Mouse (Mus musculus): ENCODE measurements around the gene Otub2. TPM values are rescaled to one million over a fixed set of nuclear protein-coding genes. Genes with fewer than 3 reads are reported as not detected.

Otub2 gene
- 1 to 10 TPM in 12 of 26 experiments, under 1 TPM in 10, not detected in 4; 0.21 to 2.7 (median 1.0) TPM for total RNA-seq (2018; cell fraction: chromatin; rRNA removed)
- total RNA-seq (2018; cell fraction: cytosol; rRNA removed) = 1 to 10 TPM in 12 of 26 experiments, under 1 TPM in 14; 0.19 to 2.1 (median 0.87) TPM
- total RNA-seq (2018; cell fraction: nucleus; rRNA removed) = 1 to 10 TPM in 13 of 26 experiments, under 1 TPM in 12, not detected in 1; 0.25 to 2.1 (median 1.0) TPM
- polyA plus RNA-seq (2018) = 0.64 to 1.1 TPM (median 0.80 TPM) in 3 replicates

DNA sequence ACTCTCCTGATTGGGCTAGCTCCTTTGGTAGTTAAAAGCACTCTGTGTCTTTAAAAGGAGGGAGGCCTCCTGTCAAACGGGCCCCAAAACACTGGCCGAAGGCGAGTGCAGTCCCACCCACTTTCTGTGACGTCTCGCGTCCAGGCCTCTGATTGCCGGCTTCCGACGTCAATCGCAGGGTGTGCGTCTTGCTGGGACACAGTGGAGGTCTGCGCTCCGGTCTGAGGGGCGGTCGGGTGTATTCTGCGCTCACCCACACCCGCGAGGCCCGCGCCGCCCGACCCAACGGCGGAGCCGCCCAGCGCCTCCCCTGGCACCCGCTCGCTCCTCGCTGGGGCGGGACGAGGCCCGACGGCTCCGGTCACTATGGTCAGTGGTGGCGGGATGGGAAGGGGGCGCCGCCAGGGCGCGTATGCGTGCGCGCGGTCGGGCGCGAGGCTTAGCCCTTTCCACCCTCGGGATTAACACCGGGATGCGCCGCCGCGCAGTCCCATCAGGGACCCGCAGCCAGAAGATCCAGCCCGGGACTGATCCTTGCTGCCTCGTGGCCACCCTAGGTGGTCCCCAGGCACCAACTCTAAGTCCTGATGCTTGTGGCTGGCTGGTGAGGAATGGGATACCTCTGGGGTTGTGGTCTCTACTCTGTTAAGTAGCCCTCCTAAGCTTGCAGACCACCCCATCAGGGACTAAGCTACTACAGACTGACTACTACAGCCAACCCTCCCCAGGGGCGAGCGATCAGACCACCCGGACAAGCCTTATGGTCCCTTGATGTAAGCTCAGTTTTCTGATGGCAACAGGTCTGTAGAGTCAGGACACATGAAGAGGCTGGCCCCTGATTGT, at the start of gene Otub2:
TSS of gene Otub2 (plus strand) at position 178 of the 843 bp plus-strand sequence.
- 1% methylated on average over 58 of the region's 58 CpGs for WGBS (ENCODE audit: missing documents)
- Histone ChIP-seq H3K27ac (no peak within 1 kb of the TSS), H3K36me3 (ENCODE audit: inconsistent target) (no peaks in the 10 kb centered on the region), H3K4me3 (ENCODE audit: inconsistent target) (peak within 1 kb of the TSS; percentile 34), H3K79me2 (ENCODE audit: inconsistent target) (no peaks in the 10 kb centered on the region)

GRCm38 (mm10) chr12:103341212-103341611, 47.3 kb upstream of the Otub2 start:
- WGBS (ENCODE audit: missing documents) = 12% methylated on average over 5 of the region's 5 CpGs
- no peak overlapping the region for H3K4me3 ChIP-seq (ENCODE audit: inconsistent target)

GRCm38 (mm10) chr12:103343456-103343855, 45.0 kb upstream of the Otub2 start:
- 2% methylated on average over 8 of the region's 8 CpGs for WGBS (ENCODE audit: missing documents)
- Histone ChIP-seq H3K27ac (peak overlapping the region; percentile 62), H3K36me3 (ENCODE audit: inconsistent target) (no peaks in the 10 kb centered on the region)

More at GRCm38 (mm10) chr12:103341212-103341611, 47.3 kb upstream of the Otub2 start:
- H3K79me2 ChIP-seq (ENCODE audit: inconsistent target) = no peaks in the 10 kb centered on the region
- no peak overlapping the region for H3K27ac ChIP-seq
- no peaks in the 10 kb centered on the region for H3K36me3 ChIP-seq (ENCODE audit: inconsistent target)

GRCm38 (mm10) chr12:103344934-103345333, 43.5 kb upstream of the Otub2 start:
- Histone ChIP-seq H3K27ac (no peak overlapping the region), H3K36me3 (ENCODE audit: inconsistent target) (no peaks in the 10 kb centered on the region), H3K4me3 (ENCODE audit: inconsistent target) (no peak overlapping the region), H3K79me2 (ENCODE audit: inconsistent target) (no peaks in the 10 kb centered on the region)
- WGBS (ENCODE audit: missing documents) = 88% methylated on average over 7 of the region's 7 CpGs

More at GRCm38 (mm10) chr12:103343456-103343855, 45.0 kb upstream of the Otub2 start:
- Histone ChIP-seq H3K79me2 (ENCODE audit: inconsistent target) (no peaks in the 10 kb centered on the region), H3K4me3 (ENCODE audit: inconsistent target) (no peak overlapping the region)

GRCm38 (mm10) chr12:103346945-103347344, 41.5 kb upstream of the Otub2 start:
- H3K79me2 ChIP-seq (ENCODE audit: inconsistent target) = no peaks in the 10 kb centered on the region
- 89% methylated on average over 8 of the region's 8 CpGs for WGBS (ENCODE audit: missing documents)
- no peaks in the 10 kb centered on the region for H3K36me3 ChIP-seq (ENCODE audit: inconsistent target)
- no peak overlapping the region for H3K4me3 ChIP-seq (ENCODE audit: inconsistent target)
- H3K27ac ChIP-seq = no peak overlapping the region

DNA sequence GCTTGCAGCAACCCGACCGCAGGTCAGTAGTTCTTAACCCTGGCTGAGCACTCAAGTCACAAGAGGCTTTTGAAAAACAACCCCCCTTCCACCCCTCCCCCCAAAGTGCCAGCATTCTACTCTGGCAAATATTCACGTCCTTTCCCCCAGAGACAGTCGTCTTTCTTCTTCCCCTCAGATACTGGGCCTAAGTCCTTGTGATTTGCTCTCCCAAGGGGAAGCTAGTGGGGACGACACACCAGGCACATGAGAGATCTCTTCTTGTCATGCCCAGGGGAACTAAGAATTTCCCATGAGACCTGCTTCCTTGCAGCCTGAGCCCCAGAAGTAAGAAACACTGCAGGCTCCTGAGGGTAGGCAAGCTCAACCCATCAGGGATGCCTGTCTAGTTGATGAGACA, 41.1 kb upstream of the Otub2 start:
- 78% methylated on average over 5 of the region's 5 CpGs for WGBS (ENCODE audit: missing documents)
- no peak overlapping the region for H3K4me3 ChIP-seq (ENCODE audit: inconsistent target)
- H3K27ac ChIP-seq = no peak overlapping the region
- no peaks in the 10 kb centered on the region for H3K79me2 ChIP-seq (ENCODE audit: inconsistent target)
- no peaks in the 10 kb centered on the region for H3K36me3 ChIP-seq (ENCODE audit: inconsistent target)

- Histone ChIP-seq H3K27ac (no peak overlapping the region), H3K4me3 (ENCODE audit: inconsistent target) (no peak overlapping the region), H3K36me3 (ENCODE audit: inconsistent target) (no peaks in the 10 kb centered on the region), H3K79me2 (ENCODE audit: inconsistent target) (no peaks in the 10 kb centered on the region)
- 0% methylated on average over 3 of the region's 3 CpGs for whole genome bisulfite sequencing (ENCODE audit: missing documents)
Measured at GRCm38 (mm10) chr12:103348506-103348905, 40.0 kb upstream of the Otub2 start.

GRCm38 (mm10) chr12:103352735-103353134, 35.7 kb upstream of the Otub2 start:
- Histone ChIP-seq H3K36me3 (ENCODE audit: inconsistent target) (no peaks in the 10 kb centered on the region), H3K27ac (no peak overlapping the region), H3K79me2 (ENCODE audit: inconsistent target) (no peaks in the 10 kb centered on the region), H3K4me3 (ENCODE audit: inconsistent target) (no peak overlapping the region)
- 92% methylated on average over 6 of the region's 6 CpGs for WGBS (ENCODE audit: missing documents)

GRCm38 (mm10) chr12:103353538-103353937, 34.9 kb upstream of the Otub2 start:
- H3K36me3 ChIP-seq (ENCODE audit: inconsistent target) = no peaks in the 10 kb centered on the region
- no peaks in the 10 kb centered on the region for H3K79me2 ChIP-seq (ENCODE audit: inconsistent target)
- no peak overlapping the region for H3K27ac ChIP-seq
- no peak overlapping the region for H3K4me3 ChIP-seq (ENCODE audit: inconsistent target)
- 18% methylated on average over 5 of the region's 5 CpGs for WGBS (ENCODE audit: missing documents)

DNA sequence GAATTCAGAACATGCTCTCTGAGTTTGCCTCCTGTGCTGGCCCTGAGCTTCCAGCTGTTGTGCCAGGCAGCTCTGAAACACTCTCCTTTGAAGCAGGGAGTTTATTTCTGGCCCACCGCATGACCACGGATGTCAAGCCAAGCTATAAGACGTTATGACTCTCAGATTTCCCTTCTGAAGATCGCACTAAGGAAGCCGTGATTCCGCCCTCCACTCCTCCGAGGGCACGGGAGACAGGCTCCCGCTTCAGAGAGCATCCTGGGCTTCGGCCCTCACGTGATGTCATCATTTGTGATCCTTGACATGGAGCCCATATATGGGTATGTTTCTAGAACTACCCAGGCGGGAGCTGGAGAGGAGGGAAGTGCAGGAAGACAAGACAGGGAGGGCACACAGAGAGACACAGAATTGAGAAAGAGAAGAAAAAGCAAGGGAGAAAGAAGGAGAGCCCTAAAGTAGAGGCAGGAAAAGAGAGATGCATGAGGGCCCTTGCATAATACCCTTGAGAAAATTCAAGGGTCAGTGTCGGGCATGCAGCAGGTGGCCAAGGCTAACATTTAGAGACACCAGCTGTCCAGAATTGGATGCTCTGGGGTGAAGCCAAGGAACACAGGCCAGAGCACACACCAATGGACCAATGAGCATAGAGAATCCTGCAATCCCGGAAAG, 32.6 kb upstream of the Otub2 start, which contains the start of gene Asb2:
TSS of gene Asb2 (minus strand) at position 256 of the 669 bp plus-strand sequence.
- H3K36me3 ChIP-seq (ENCODE audit: inconsistent target) = no peaks in the 10 kb centered on the region
- no peak within 1 kb of the TSS for H3K4me3 ChIP-seq (ENCODE audit: inconsistent target)
- no peak within 1 kb of the TSS for H3K27ac ChIP-seq
- no peaks in the 10 kb centered on the region for H3K79me2 ChIP-seq (ENCODE audit: inconsistent target)
- 80% methylated on average over 14 of the region's 14 CpGs for WGBS (ENCODE audit: missing documents)

- Histone ChIP-seq H3K36me3 (ENCODE audit: inconsistent target) (no peaks in the 10 kb centered on the region), H3K4me3 (ENCODE audit: inconsistent target) (no peak overlapping the region), H3K27ac (no peak overlapping the region), H3K79me2 (ENCODE audit: inconsistent target) (no peaks in the 10 kb centered on the region)
- WGBS (ENCODE audit: missing documents) = 92% methylated on average over 4 of the region's 4 CpGs
Measured at GRCm38 (mm10) chr12:103356415-103356748, 32.1 kb upstream of the Otub2 start.

- WGBS (ENCODE audit: missing documents) = 84% methylated on average over 8 of the region's 8 CpGs
- Histone ChIP-seq H3K79me2 (ENCODE audit: inconsistent target) (no peaks in the 10 kb centered on the region), H3K27ac (no peak overlapping the region), H3K4me3 (ENCODE audit: inconsistent target) (no peak overlapping the region), H3K36me3 (ENCODE audit: inconsistent target) (no peaks in the 10 kb centered on the region)
Measured at GRCm38 (mm10) chr12:103358216-103358615, 30.3 kb upstream of the Otub2 start.

DNA sequence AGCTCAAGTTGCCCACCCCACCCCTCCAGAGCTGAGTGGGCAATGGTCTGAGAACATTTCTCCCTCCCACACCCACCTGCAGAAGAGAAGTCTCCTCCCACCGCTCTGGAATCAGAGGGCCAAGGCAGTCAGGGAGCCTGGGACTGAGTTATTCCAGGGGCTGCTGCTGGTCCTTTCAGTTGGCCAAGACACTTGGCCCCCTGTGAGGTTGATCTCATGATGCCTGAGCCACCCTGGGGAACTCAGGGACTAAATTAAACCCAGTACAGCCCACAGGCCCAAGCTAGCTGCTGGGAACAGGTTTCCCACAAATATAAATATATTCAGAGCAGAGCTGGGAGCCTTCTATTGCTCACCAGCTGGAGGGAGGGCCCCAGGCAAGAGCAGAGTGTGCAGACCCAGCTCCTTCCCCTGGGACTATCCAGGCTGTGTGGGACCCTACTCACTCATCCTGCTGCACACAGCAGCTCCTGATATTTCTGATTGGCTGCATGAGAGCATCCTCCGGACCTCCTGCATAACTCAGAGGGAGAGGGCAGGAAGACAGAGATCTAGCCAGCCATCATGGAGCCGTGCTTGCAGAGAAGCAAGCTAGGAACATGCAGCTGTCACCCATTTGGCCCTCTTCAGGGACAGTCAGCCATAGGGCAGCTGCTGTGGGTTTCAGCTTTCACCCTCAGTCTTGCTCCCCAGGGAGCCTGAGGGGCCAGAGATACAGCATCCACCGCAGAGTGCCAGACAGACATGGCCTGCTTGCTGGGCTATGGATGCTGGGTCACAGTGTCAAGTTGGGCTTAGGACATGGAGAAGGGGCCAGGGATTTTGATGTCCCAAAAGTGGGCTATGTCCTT, 29.3 kb upstream of the Otub2 start:
- Histone ChIP-seq H3K27ac (no peak overlapping the region), H3K36me3 (ENCODE audit: inconsistent target) (no peaks in the 10 kb centered on the region), H3K79me2 (ENCODE audit: inconsistent target) (no peaks in the 10 kb centered on the region), H3K4me3 (ENCODE audit: inconsistent target) (no peak overlapping the region)
- 93% methylated on average over 4 of the region's 4 CpGs for WGBS (ENCODE audit: missing documents)

GRCm38 (mm10) chr12:103360812-103361211, 27.7 kb upstream of the Otub2 start:
- no peaks in the 10 kb centered on the region for H3K79me2 ChIP-seq (ENCODE audit: inconsistent target)
- WGBS (ENCODE audit: missing documents) = 82% methylated on average over 8 of the region's 8 CpGs
- no peaks in the 10 kb centered on the region for H3K36me3 ChIP-seq (ENCODE audit: inconsistent target)
- no peak overlapping the region for H3K4me3 ChIP-seq (ENCODE audit: inconsistent target)
- no peak overlapping the region for H3K27ac ChIP-seq
